Mouse (Mus musculus): ENCODE data around the gene Gpr37. TPM values are rescaled to one million over a fixed set of nuclear protein-coding genes. Genes with fewer than 3 reads are reported as not detected.

The Gpr37 gene
- not detected in 2 replicates for polyA plus RNA-seq (2012; ENCODE audit: low replicate concordance)

GRCm38 (mm10) chr6:25690629-25691028, at the start of gene Gpr37:
TSS of gene Gpr37 (minus strand) at chr6:25690729.

Other genes with a start within 250 kb of the Gpr37 start
- gene Pot1a, start 118.5 kb upstream of the Gpr37 start, polyA plus RNA-seq (2012; ENCODE audit: low replicate concordance): 0.09 and 1.1 TPM in 2 replicates